Mouse (Mus musculus) forebrain, embryonic 10.5 days (tissue): ENCODE results near the gene Rap1a. TPM values are rescaled to one million over a fixed set of nuclear protein-coding genes. Genes with fewer than 3 reads are reported as not detected.
"Not testable (repeated sequence)": the region's sequence is repeated elsewhere in the genome, so short reads cannot be mapped to it uniquely, and the experiment has no call there.

Source experiments
- DNase-seq: peaks from one replicate; pipeline ENCODE4 v3.0.0-alpha.2; 2017; ENCODE audit warnings: low spot score; ENCODE audit errors: extremely low spot score
- H3K27ac ChIP-seq: fragments of 300-500 bp; sonication (generic); 2 replicates; pipeline ENCODE4 v1.5.1; 2016; ENCODE audit warnings: mild to moderate bottlenecking
- H3K27me3 ChIP-seq: fragments of 300-500 bp; sonication (generic); 2 replicates; pipeline ENCODE4 v1.6.1; 2016; ENCODE audit warnings: mild to moderate bottlenecking; ENCODE audit not compliant: poor library complexity, severe bottlenecking
- H3K36me3 ChIP-seq: fragments of 300-500 bp; sonication (generic); replicated peaks from 2 replicates; pipeline ENCODE4 v1.6.1; 2016; ENCODE audit warnings: mild to moderate bottlenecking, moderate library complexity
- H3K4me1 ChIP-seq: fragments of 300-500 bp; sonication (generic); 2 replicates; pipeline ENCODE4 v1.6.1; 2016
- H3K4me3 ChIP-seq: fragments of 300-500 bp; sonication (generic); 2 replicates; pipeline ENCODE4 v1.5.1; 2016; ENCODE audit warnings: mild to moderate bottlenecking, moderate library complexity
- H3K9me3 ChIP-seq: fragments of 300-500 bp; sonication (generic); 2 replicates; pipeline ENCODE4 v1.6.1; 2016; ENCODE audit warnings: mild to moderate bottlenecking, moderate library complexity
- WGBS: fragments of 180-500 bp; shearing (Covaris S2); methylation state at CpG from one replicate; pipeline ENCODE4 v1.1.7; 2016; 5-methylcytosine and 5-hydroxymethylcytosine counted together
- polyA plus RNA-seq: library from polyadenylated mRNA; unstranded; fragments of >200 nt; fragmentation: Nextera tagmentation; extraction: Ambion mirVana; gene quantifications from 2 replicates; pipeline ENCODE4 v1.2.1, GENCODE M21; 2016

The Rap1a gene
- polyA plus RNA-seq, 1 experiment from 2014 or later: 75.5 TPM

- 1% methylated on average over 40 of the region's 43 CpGs for WGBS
- peaks cover 57% of the 10 kb centered on the region for H3K4me1 ChIP-seq
- peak within 1 kb of the TSS; percentile 79 for H3K27ac ChIP-seq
- no peaks in the 10 kb centered on the region for H3K36me3 ChIP-seq
- H3K4me3 ChIP-seq: peak within 1 kb of the TSS; percentile 60
- DNase-seq: peak; percentile 83
- H3K27me3 ChIP-seq: peaks cover 60% of the 10 kb centered on the region
- H3K9me3 ChIP-seq: no peaks in the 10 kb centered on the region
Measured at GRCm38 (mm10) chr3:105704031-105705008, 96.8 kb downstream of the Rap1a start, which contains the start of gene Inka2. Inka2 (plus strand) TSS chr3:105704599.

GRCm38 (mm10) chr3:105703571-105703970 is 97.6 kb downstream of the Rap1a start:
- H3K36me3 ChIP-seq: no peaks in the 10 kb centered on the region
- 51% methylated on average over 6 of the region's 6 CpGs for WGBS
- H3K4me1 ChIP-seq: peaks cover 63% of the 10 kb centered on the region
- no peak for DNase-seq
- H3K4me3 ChIP-seq: 0 out of 2 replicates have a peak overlapping the region, but pooled peaks have one; percentile 60
- no peak overlapping the region for H3K27ac ChIP-seq
- no peaks in the 10 kb centered on the region for H3K9me3 ChIP-seq
- H3K27me3 ChIP-seq: peaks cover 64% of the 10 kb centered on the region

GRCm38 (mm10) chr3:105701399-105701798 is 99.7 kb downstream of the Rap1a start:
- WGBS: 74% methylated on average over 5 of the region's 5 CpGs
- Histone ChIP-seq H3K9me3 (no peaks in the 10 kb centered on the region), H3K4me3 (no peak overlapping the region), H3K4me1 (peaks cover 52% of the 10 kb centered on the region), H3K36me3 (no peaks in the 10 kb centered on the region), H3K27me3 (peaks cover 67% of the 10 kb centered on the region), H3K27ac (no peak overlapping the region)
- no peak for DNase-seq

- Histone ChIP-seq H3K27me3 (peaks cover 65% of the 10 kb centered on the region), H3K4me1 (peaks cover 54% of the 10 kb centered on the region)
- not testable (repeated sequence) for H3K36me3 ChIP-seq, H3K4me3 ChIP-seq, H3K9me3 ChIP-seq, DNase-seq, H3K27ac ChIP-seq
- 52% methylated on average over 1 of the region's 1 CpGs for WGBS
Measured at GRCm38 (mm10) chr3:105700786-105701185, 100.3 kb downstream of the Rap1a start.

GRCm38 (mm10) chr3:105699241-105699933 is 101.7 kb downstream of the Rap1a start:
- no peak for DNase-seq
- Histone ChIP-seq H3K4me3 (no peak overlapping the region), H3K36me3 (no peaks in the 10 kb centered on the region), H3K27ac (no peak overlapping the region), H3K4me1 (peaks cover 54% of the 10 kb centered on the region), H3K9me3 (no peaks in the 10 kb centered on the region), H3K27me3 (peaks cover 68% of the 10 kb centered on the region)
- WGBS: 62% methylated on average over 3 of the region's 3 CpGs

- Histone ChIP-seq H3K36me3 (no peaks in the 10 kb centered on the region), H3K9me3 (no peaks in the 10 kb centered on the region), H3K4me3 (no peak overlapping the region), H3K27ac (no peak overlapping the region), H3K4me1 (peaks cover 46% of the 10 kb centered on the region), H3K27me3 (peaks cover 66% of the 10 kb centered on the region)
- no peak for DNase-seq
- WGBS: 92% methylated on average over 1 of the region's 1 CpGs
Measured at GRCm38 (mm10) chr3:105698311-105698710, 102.8 kb downstream of the Rap1a start.

- Histone ChIP-seq H3K27ac (no peak overlapping the region), H3K4me1 (peaks cover 46% of the 10 kb centered on the region), H3K9me3 (no peaks in the 10 kb centered on the region), H3K4me3 (no peak overlapping the region), H3K27me3 (peaks cover 57% of the 10 kb centered on the region), H3K36me3 (no peaks in the 10 kb centered on the region)
- 89% methylated on average over 5 of the region's 5 CpGs for WGBS
- no peak for DNase-seq
Measured at GRCm38 (mm10) chr3:105697148-105697441, 104.0 kb downstream of the Rap1a start.

GRCm38 (mm10) chr3:105696387-105697147 is 104.6 kb downstream of the Rap1a start:
- peaks cover 52% of the 10 kb centered on the region for H3K27me3 ChIP-seq

GRCm38 (mm10) chr3:105695476-105696386 is 105.4 kb downstream of the Rap1a start:
- H3K27ac ChIP-seq: peak overlapping the region; percentile 81
- no peak for DNase-seq
- no peaks in the 10 kb centered on the region for H3K36me3 ChIP-seq
- peaks cover 47% of the 10 kb centered on the region for H3K27me3 ChIP-seq
- no peaks in the 10 kb centered on the region for H3K9me3 ChIP-seq
- WGBS: 29% methylated on average over 20 of the region's 20 CpGs
- peaks cover 38% of the 10 kb centered on the region for H3K4me1 ChIP-seq
- peak overlapping the region; percentile 39 for H3K4me3 ChIP-seq

More at GRCm38 (mm10) chr3:105696387-105697147, 104.6 kb downstream of the Rap1a start:
- Histone ChIP-seq H3K36me3 (no peaks in the 10 kb centered on the region), H3K9me3 (no peaks in the 10 kb centered on the region), H3K4me3 (peak overlapping the region; percentile 39; the same call in 1 of the 2 replicates), H3K27ac (peak overlapping the region; percentile 81), H3K4me1 (peaks cover 42% of the 10 kb centered on the region)
- 74% methylated on average over 17 of the region's 17 CpGs for WGBS
- no peak for DNase-seq

GRCm38 (mm10) chr3:105693327-105694080 is 107.6 kb downstream of the Rap1a start:
- no peak overlapping the region for H3K27ac ChIP-seq
- 79% methylated on average over 14 of the region's 14 CpGs for WGBS
- H3K36me3 ChIP-seq: no peaks in the 10 kb centered on the region
- no peaks in the 10 kb centered on the region for H3K9me3 ChIP-seq
- no peak overlapping the region for H3K4me3 ChIP-seq
- H3K27me3 ChIP-seq: peaks cover 48% of the 10 kb centered on the region
- peaks cover 27% of the 10 kb centered on the region for H3K4me1 ChIP-seq
- DNase-seq: no peak

GRCm38 (mm10) chr3:105688536-105688935 is 112.6 kb downstream of the Rap1a start:
- WGBS: 89% methylated on average over 2 of the region's 2 CpGs
- H3K27me3 ChIP-seq: peaks cover 12% of the 10 kb centered on the region
- peaks cover 15% of the 10 kb centered on the region for H3K4me1 ChIP-seq
- no peaks in the 10 kb centered on the region for H3K9me3 ChIP-seq
- no peak overlapping the region for H3K4me3 ChIP-seq
- no peak overlapping the region for H3K27ac ChIP-seq
- H3K36me3 ChIP-seq: peaks cover 16% of the 10 kb centered on the region
- DNase-seq: no peak
